ENCODE assay signal across 12 mouse cellular contexts in the genomic region with DNA sequence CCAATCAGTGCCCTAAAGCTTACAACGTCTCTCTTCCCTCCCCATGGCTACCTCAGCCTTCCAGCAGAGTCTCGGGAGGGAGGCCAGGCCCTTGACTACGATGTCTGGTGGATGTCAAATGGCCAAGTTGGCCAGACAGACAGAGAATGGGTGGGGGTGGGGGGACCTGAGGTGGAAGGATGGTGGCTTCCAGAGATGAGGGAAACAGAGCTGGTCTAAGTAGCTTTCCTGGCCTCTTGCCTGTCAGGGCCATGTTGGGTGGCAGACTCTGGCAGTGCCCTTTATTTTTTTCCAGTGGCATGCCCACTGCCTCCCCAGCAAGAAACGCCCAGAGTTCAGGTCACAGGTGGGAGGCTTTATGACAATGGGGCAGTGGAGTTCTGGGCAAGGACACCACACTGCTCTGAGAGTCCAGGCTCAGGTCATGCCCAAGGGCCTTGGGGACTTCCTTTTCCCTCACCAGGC. TPM values are rescaled to one million over a fixed set of nuclear protein-coding genes. Genes with fewer than 3 reads are reported as not detected.
A peak's percentile ranks its signal among the peaks of the same experiment; 100 is the strongest.
DNase-seq lines count a peak whose midpoint lies in the region; ATAC-seq and TF ChIP-seq lines count a peak whose summit lies in the region.
"Had no signal": no experiment of that assay in that cellular context is flagged by ENCODE, and none has a peak within 500 bp of the region (broad histone marks: within the 10 kb centered on the region; RNA-seq: fewer than 3 reads in every experiment).

No protein-coding gene starts in this region.

- H3K27me3 ChIP-seq in hindbrain, embryonic 16.5 days (replicated peaks; ENCODE audit: control insufficient read depth, insufficient read depth, low read length): peaks cover 4% of the 10 kb centered on the region

- H3K4me1 ChIP-seq in hindbrain, embryonic 16.5 days (ENCODE audit: control insufficient read depth, insufficient read depth, low read depth, low read length): peaks cover 22% of the 10 kb centered on the region

- H3K36me3 ChIP-seq in hindbrain, embryonic 16.5 days (ENCODE audit: control insufficient read depth, insufficient read depth, low read length): no peaks in the 10 kb centered on the region
- H3K36me3 ChIP-seq: liver, embryonic 15.5 days had no signal

- peak; percentile 37 to 44 for DNase-seq in cerebellum, adult 18-20 months
- DNase-seq in cerebellum, adult 8-10 months: no peak
- no peak for DNase-seq in left cerebral cortex, adult 2 months (ENCODE audit: extremely low spot score in 1 of 2, low spot score in 2 of 2)
- DNase-seq in left cerebral cortex, postnatal 36 days (ENCODE audit: low spot score in 2 of 2): no peak
- DNase-seq in heart, adult 8-10 months (ENCODE audit: low spot score): peak; percentile 44
- DNase-seq in testis, postnatal 10 days (ENCODE audit: low spot score): no peak
- no peak for DNase-seq in liver
- DNase-seq: kidney, postnatal 36 days had no signal

- intact Hi-C loops in left cerebral cortex, adult 2 months (cut with DNase I): loop anchor here (5.0 kb wide), 1 partner anchor 280 kb away; a partner anchor contains a TSS
- intact Hi-C loops in left cerebral cortex, postnatal 36 days (cut with DNase I): loop anchor here (2.0 to 10.0 kb wide), 2 partner anchors 83 to 277 kb away; a partner anchor contains a TSS

- 63% methylated on average over 4 of the region's 4 CpGs for WGBS in hindbrain, embryonic 16.5 days

- peak overlapping the region; percentile 13 for H3K4me2 ChIP-seq in hindbrain, embryonic 16.5 days (ENCODE audit: low read length)
- H3K4me2 ChIP-seq: liver, embryonic 15.5 days had no signal

- peak overlapping the region; percentile 80 for H3K27ac ChIP-seq in left cerebral cortex, adult 2 months
- no peak overlapping the region for H3K27ac ChIP-seq in hindbrain, embryonic 16.5 days (ENCODE audit: low read depth, low read length)
- H3K27ac ChIP-seq: liver, embryonic 15.5 days had no signal

- H3K4me3 ChIP-seq in left cerebral cortex, adult 2 months: peak overlapping the region; percentile 42
- H3K4me3 ChIP-seq in hindbrain, embryonic 16.5 days (ENCODE audit: low read length): no peak overlapping the region
- H3K4me3 ChIP-seq: liver, embryonic 15.5 days had no signal

- ATAC-seq in hindbrain, embryonic 16.5 days: no peak
- ATAC-seq: intestine, postnatal 0 days had no signal

- no peaks in the 10 kb centered on the region for H3K9me3 ChIP-seq in hindbrain, embryonic 16.5 days (ENCODE audit: control insufficient read depth, low read length)
- H3K9me3 ChIP-seq: liver, embryonic 15.5 days had no signal

- H3K9ac ChIP-seq in hindbrain, embryonic 16.5 days (ENCODE audit: low read depth, low read length): no peak overlapping the region
- H3K9ac ChIP-seq: liver, embryonic 15.5 days had no signal

- TF ChIP-seq CTCF in left cerebral cortex, adult 2 months (IDR thresholded peaks at IDR 0.05): no peak

RNA-seq across cellular contexts. Expression of a gene that starts 3.2 kb away (rescaled TPM):
- total RNA-seq in left cerebral cortex, adult 2 months (2021): 10 to 100 TPM; 41.0 to 45.4 TPM
- total RNA-seq in left cerebral cortex, postnatal 36 days (2021): 10 to 100 TPM; 41.3 to 44.6 TPM
- 100 to 1,000 TPM; 130 to 134 (median 132) TPM for total RNA-seq in heart, adult 8-10 months (2022)
- polyA plus RNA-seq in hindbrain, embryonic 16.5 days (2015; fragmentation: Nextera tagmentation; extraction: Ambion mirVana): 3.5 and 3.7 TPM in 2 replicates
- total RNA-seq: megakaryocyte-erythroid progenitor cell, adult 5-6 weeks had no signal

Comparison
In these comparisons a context has a peak if more than half of its experiments do, and no peak if none do; other contexts are left out.
1. DNase-seq: peak in cerebellum, adult 18-20 months (2 of 2) and heart, adult 8-10 months (single experiment); none in cerebellum, adult 8-10 months (single experiment), left cerebral cortex, adult 2 months (0 of 2), left cerebral cortex, postnatal 36 days (0 of 2), testis, postnatal 10 days (single experiment) and liver (single experiment).